Mouse (Mus musculus) liver, adult 2 months (tissue): ENCODE results near the gene Plch1. TPM values are rescaled to one million over a fixed set of nuclear protein-coding genes. Genes with fewer than 3 reads are reported as not detected.

Experiments
- DNase-seq: peaks from one replicate; pipeline ENCODE4 v3.0.0-alpha.2; 2011; ENCODE audit warnings: low read depth, low spot score; ENCODE audit errors: extremely low read depth
- H3K27ac ChIP-seq: fragments of 200-500 bp; replicated peaks from 2 replicates; pipeline ENCODE4 v1.5.1; 2012; ENCODE audit warnings: low read depth, mild to moderate bottlenecking, control low read depth, inconsistent platforms, low read length; ENCODE audit not compliant: insufficient read depth
- H3K27me3 ChIP-seq: fragments of 200-500 bp; 2 replicates; pipeline ENCODE4 v1.6.1; 2012; ENCODE audit warnings: mild to moderate bottlenecking, moderate library complexity, low read length, inconsistent platforms; ENCODE audit not compliant: control insufficient read depth, insufficient read depth
- H3K36me3 ChIP-seq: fragments of 200-500 bp; 2 replicates; pipeline ENCODE4 v1.6.1; 2012; ENCODE audit warnings: low read length, inconsistent platforms; ENCODE audit not compliant: control insufficient read depth, insufficient read depth
- H3K4me1 ChIP-seq: fragments of 200-500 bp; 2 replicates; pipeline ENCODE4 v1.6.1; 2011; ENCODE audit warnings: low read length; ENCODE audit not compliant: control insufficient read depth, insufficient read depth
- H3K4me3 ChIP-seq: fragments of 200-500 bp; 2 replicates; pipeline ENCODE4 v1.5.1; 2011; ENCODE audit warnings: low read depth, mild to moderate bottlenecking, control low read depth, low read length, moderate library complexity; ENCODE audit not compliant: insufficient read depth
- H3K79me2 ChIP-seq: fragments of 200-500 bp; 2 replicates; pipeline ENCODE4 v1.6.1; 2012; ENCODE audit warnings: inconsistent platforms, mild to moderate bottlenecking, low read length, moderate library complexity; ENCODE audit not compliant: control insufficient read depth, insufficient read depth
- H3K9ac ChIP-seq: fragments of 200-500 bp; 2 replicates; pipeline ENCODE4 v1.6.1; 2012; ENCODE audit warnings: low read depth, mild to moderate bottlenecking, control low read depth, inconsistent platforms, low read length
- CTCF ChIP-seq: fragments of 200-500 bp; IDR thresholded peaks from 2 replicates; pipeline ENCODE4 v1.5.1; 2011; ENCODE audit warnings: low read depth, low read length, control low read depth
- POLR2A ChIP-seq: fragments of 200-500 bp; IDR thresholded peaks from 2 replicates; pipeline ENCODE4 v1.6.1; 2011; ENCODE audit warnings: low read length, control low read depth; ENCODE audit not compliant: insufficient read depth; ENCODE audit errors: extremely low read depth
- WGBS: fragments of 180-500 bp; shearing (Covaris S2); methylation state at CpG from one replicate; pipeline ENCODE4 v1.1.7; 2018; 5-methylcytosine and 5-hydroxymethylcytosine counted together
- polyA plus RNA-seq: library from polyadenylated mRNA; depleted of rRNA; stranded (reverse); fragments of >200 nt; gene quantifications from 2 replicates; pipeline ENCODE4 v1.2.3, GENCODE M21; 2012
- total RNA-seq: library from RNA; depleted of rRNA; stranded (reverse); fragments of >200 nt; gene quantifications from 2 replicates; pipeline ENCODE4 v1.2.3, GENCODE M21; 2014

Gene Plch1
- total and polyA plus RNA-seq, 2 experiments: under 0.01 TPM; not detected in 1

GRCm38 (mm10) chr3:63910301-63910700, 11.0 kb upstream of the Plch1 start:
- DNase-seq: no peak
- 83% methylated on average over 4 of the region's 4 CpGs for WGBS

GRCm38 (mm10) chr3:63905241-63905640, 6.0 kb upstream of the Plch1 start:
- H3K4me3 ChIP-seq: no peak overlapping the region
- 6% methylated on average over 18 of the region's 18 CpGs for WGBS

More at GRCm38 (mm10) chr3:63910301-63910700, 11.0 kb upstream of the Plch1 start:
- Histone ChIP-seq H3K27me3 (no peaks in the 10 kb centered on the region), H3K79me2 (no peaks in the 10 kb centered on the region), H3K4me1 (no peaks in the 10 kb centered on the region), H3K27ac (no peak overlapping the region), H3K9ac (no peak overlapping the region), H3K4me3 (no peak overlapping the region), H3K36me3 (peaks cover 4% of the 10 kb centered on the region; the same call in 1 of the 2 replicates)
- TF ChIP-seq CTCF: no peak
- no peak for TF ChIP-seq POLR2A

GRCm38 (mm10) chr3:63904157-63904556, 4.9 kb upstream of the Plch1 start:
- WGBS: 75% methylated on average over 2 of the region's 2 CpGs
- Histone ChIP-seq H3K9ac (no peak overlapping the region), H3K4me3 (no peak overlapping the region)

More at GRCm38 (mm10) chr3:63905241-63905640, 6.0 kb upstream of the Plch1 start:
- no peaks in the 10 kb centered on the region for H3K36me3 ChIP-seq
- no peak overlapping the region for H3K9ac ChIP-seq
- no peaks in the 10 kb centered on the region for H3K4me1 ChIP-seq
- H3K27ac ChIP-seq: no peak overlapping the region
- no peak for DNase-seq
- no peaks in the 10 kb centered on the region for H3K27me3 ChIP-seq
- no peak for TF ChIP-seq CTCF
- TF ChIP-seq POLR2A: no peak
- no peaks in the 10 kb centered on the region for H3K79me2 ChIP-seq

GRCm38 (mm10) chr3:63900021-63900571, 824 bp upstream of the Plch1 start:
- TF ChIP-seq CTCF (no peak), POLR2A (no peak)
- 28% methylated on average over 12 of the region's 12 CpGs for WGBS

More at GRCm38 (mm10) chr3:63904157-63904556, 4.9 kb upstream of the Plch1 start:
- no peaks in the 10 kb centered on the region; the same call in 1 of the 2 replicates for H3K27me3 ChIP-seq
- no peak for DNase-seq
- peaks cover 3% of the 10 kb centered on the region for H3K4me1 ChIP-seq
- no peak for TF ChIP-seq CTCF
- TF ChIP-seq POLR2A: no peak
- H3K27ac ChIP-seq: no peak overlapping the region
- H3K36me3 ChIP-seq: no peaks in the 10 kb centered on the region
- H3K79me2 ChIP-seq: no peaks in the 10 kb centered on the region

GRCm38 (mm10) chr3:63898581-63899308, 527 bp downstream of the Plch1 start:
- TF ChIP-seq POLR2A (no peak), CTCF (no peak)
- under 1% methylated on average over 41 of the region's 41 CpGs for WGBS
- no peak overlapping the region for H3K27ac ChIP-seq
- H3K4me1 ChIP-seq: peaks cover 5% of the 10 kb centered on the region
- H3K9ac ChIP-seq: peak overlapping the region; percentile 23; the same call in 1 of the 2 replicates
- no peaks in the 10 kb centered on the region for H3K79me2 ChIP-seq
- H3K36me3 ChIP-seq: no peaks in the 10 kb centered on the region
- peak overlapping the region; percentile 59 for H3K4me3 ChIP-seq
- DNase-seq: peak; percentile 34
- H3K27me3 ChIP-seq: no peaks in the 10 kb centered on the region; the same call in 1 of the 2 replicates

More at GRCm38 (mm10) chr3:63900021-63900571, 824 bp upstream of the Plch1 start:
- DNase-seq: no peak
- H3K27ac ChIP-seq: no peak overlapping the region
- no peak overlapping the region for H3K9ac ChIP-seq
- no peaks in the 10 kb centered on the region for H3K36me3 ChIP-seq
- H3K4me3 ChIP-seq: no peak overlapping the region
- H3K4me1 ChIP-seq: peaks cover 5% of the 10 kb centered on the region
- no peaks in the 10 kb centered on the region for H3K79me2 ChIP-seq
- no peaks in the 10 kb centered on the region; the same call in 1 of the 2 replicates for H3K27me3 ChIP-seq

GRCm38 (mm10) chr3:63897177-63897576, 2.1 kb downstream of the Plch1 start:
- Histone ChIP-seq H3K36me3 (no peaks in the 10 kb centered on the region), H3K27ac (no peak overlapping the region), H3K79me2 (no peaks in the 10 kb centered on the region), H3K4me1 (peaks cover 5% of the 10 kb centered on the region), H3K4me3 (no peak overlapping the region), H3K27me3 (no peaks in the 10 kb centered on the region; the same call in 1 of the 2 replicates), H3K9ac (no peak overlapping the region)
- WGBS: 81% methylated on average over 1 of the region's 1 CpGs
- TF ChIP-seq POLR2A (no peak), CTCF (no peak)
- no peak for DNase-seq
